Mouse (Mus musculus) megakaryocyte, embryonic 14.5 days (primary cell): Measurements from ENCODE around the gene Gm21988.

Experiments
- FLI1 ChIP-seq: IDR thresholded peaks from 2 replicates; pipeline ENCODE4 v1.6.1; 2012; ENCODE audit warnings: low read length, inconsistent platforms, mixed read lengths
- GATA1 ChIP-seq: IDR thresholded peaks from 3 replicates; pipeline ENCODE4 v1.6.1; 2012; ENCODE audit warnings: mixed read lengths, low read length, inconsistent platforms, borderline replicate concordance

DNA sequence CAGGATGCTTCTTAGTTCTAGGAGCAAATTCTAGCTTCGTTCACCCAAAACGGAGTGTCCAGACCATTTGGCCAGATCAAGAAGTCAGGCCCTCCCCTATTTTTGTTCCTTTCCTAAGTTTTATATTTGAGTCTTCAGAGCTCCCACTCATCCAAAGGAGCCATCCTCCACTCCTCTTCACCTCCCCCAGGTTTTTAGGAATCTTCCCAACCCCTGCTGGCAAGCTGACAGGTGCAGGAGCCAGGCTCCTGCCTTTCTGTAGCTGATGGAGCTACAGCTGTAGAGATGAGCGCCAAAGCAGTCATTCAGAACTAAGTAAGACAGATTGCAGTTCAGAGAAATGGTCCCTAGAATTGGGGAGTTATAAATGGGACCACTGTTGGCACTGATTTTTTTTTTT, 39.3 kb upstream of the Gm21988 start:
- TF ChIP-seq FLI1 (no peak), GATA1 (no peak)
